Mouse (Mus musculus) olfactory bulb, adult 2 months (tissue): Measurements from ENCODE around the gene Dpep3.

ENCODE experiments used
- CTCF ChIP-seq: fragments of 200-500 bp; IDR thresholded peaks from 2 replicates; pipeline ENCODE4 v1.5.1; 2012; ENCODE audit warnings: low read depth, mild to moderate bottlenecking, low read length, moderate library complexity; ENCODE audit not compliant: insufficient read depth
- POLR2A ChIP-seq: fragments of 200-500 bp; IDR thresholded peaks from 2 replicates; pipeline ENCODE4 v1.6.1; 2012; ENCODE audit warnings: mild to moderate bottlenecking, low read depth, low read length, moderate library complexity; ENCODE audit not compliant: insufficient read depth

DNA sequence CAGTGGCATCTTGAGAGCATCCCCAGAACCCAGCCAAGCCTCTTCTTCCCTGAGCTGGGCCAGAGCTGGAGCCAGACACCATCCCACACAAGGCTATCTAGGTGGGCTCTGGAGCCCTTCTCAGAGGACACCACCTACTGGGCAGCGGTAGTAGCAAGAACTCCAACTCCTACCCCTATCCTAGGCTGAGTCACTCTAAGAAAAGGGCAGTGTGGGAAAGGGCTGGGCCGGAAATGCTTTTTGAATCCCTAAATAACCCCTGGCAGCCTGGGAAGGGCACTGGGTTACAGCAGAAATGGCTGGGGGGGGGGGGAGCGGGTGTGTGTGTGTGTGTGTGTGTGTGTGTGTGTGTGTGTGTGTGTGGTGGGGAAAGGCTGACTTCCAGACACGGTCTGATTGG is 21.4 kb downstream of the Dpep3 start:
- TF ChIP-seq POLR2A: no peak
- TF ChIP-seq CTCF: no peak
